Mouse (Mus musculus) heart, embryonic 16.5 days (tissue): Measurements from ENCODE around the gene 3110001I22Rik. TPM values are rescaled to one million over a fixed set of nuclear protein-coding genes. Genes with fewer than 3 reads are reported as not detected.
"Not testable (repeated sequence)": the region's sequence is repeated elsewhere in the genome, so short reads cannot be mapped to it uniquely, and the experiment has no call there.

Source experiments
- ATAC-seq: fragments of 200-750 bp; cut with Nextera tagmentation; replicated peaks from 2 replicates; pipeline ENCODE4 v1.8.0; 2017; ENCODE audit warnings: moderate number of reproducible peaks; ENCODE audit not compliant: insufficient read depth, low FRiP score; ENCODE audit errors: extremely low read depth
- H3K27ac ChIP-seq: fragments of 300-500 bp; sonication (generic); 2 replicates; pipeline ENCODE4 v1.5.1; 2014; ENCODE audit warnings: mild to moderate bottlenecking, low read length, control low read depth, moderate library complexity
- H3K27me3 ChIP-seq: fragments of 300-500 bp; sonication (generic); 2 replicates; pipeline ENCODE4 v1.6.1; 2014; ENCODE audit warnings: low read length, mixed read lengths; ENCODE audit not compliant: control insufficient read depth, insufficient read depth
- H3K36me3 ChIP-seq: fragments of 300-500 bp; sonication (generic); 2 replicates; pipeline ENCODE4 v1.6.1; 2014; ENCODE audit not compliant: control insufficient read depth, insufficient read depth
- H3K4me1 ChIP-seq: fragments of 300-500 bp; sonication (generic); 2 replicates; pipeline ENCODE4 v1.6.1; 2014; ENCODE audit warnings: low read length, mixed read lengths; ENCODE audit not compliant: control insufficient read depth, insufficient read depth
- H3K4me2 ChIP-seq: fragments of 300-500 bp; sonication (generic); 2 replicates; pipeline ENCODE4 v1.6.1; 2014; ENCODE audit warnings: low read depth, mild to moderate bottlenecking, control low read depth, low read length
- H3K4me3 ChIP-seq: fragments of 300-500 bp; sonication (generic); 2 replicates; pipeline ENCODE4 v1.5.1; 2014; ENCODE audit warnings: mild to moderate bottlenecking, control low read depth, low read length
- H3K9ac ChIP-seq: fragments of 300-500 bp; sonication (generic); 2 replicates; pipeline ENCODE4 v1.6.1; 2014; ENCODE audit warnings: low read length, control low read depth
- H3K9me3 ChIP-seq: fragments of 300-500 bp; sonication (generic); replicated peaks from 2 replicates; pipeline ENCODE4 v1.6.1; 2016; ENCODE audit warnings: low read length; ENCODE audit not compliant: control insufficient read depth
- WGBS: fragments of 180-500 bp; shearing (Covaris S2); extraction: QIAGEN DNeasy Blood & Tissue Kit; methylation state at CpG from one replicate; pipeline ENCODE4 v1.1.7; 2014; 5-methylcytosine and 5-hydroxymethylcytosine counted together
- polyA plus RNA-seq: library from polyadenylated mRNA; unstranded; fragments of >200 nt; fragmentation: Nextera tagmentation; extraction: Ambion mirVana; gene quantifications from 2 replicates; pipeline ENCODE4 v1.2.1, GENCODE M21; 2015

The 3110001I22Rik gene
- polyA plus RNA-seq = 2.9 and 3.5 TPM in 2 replicates

DNA sequence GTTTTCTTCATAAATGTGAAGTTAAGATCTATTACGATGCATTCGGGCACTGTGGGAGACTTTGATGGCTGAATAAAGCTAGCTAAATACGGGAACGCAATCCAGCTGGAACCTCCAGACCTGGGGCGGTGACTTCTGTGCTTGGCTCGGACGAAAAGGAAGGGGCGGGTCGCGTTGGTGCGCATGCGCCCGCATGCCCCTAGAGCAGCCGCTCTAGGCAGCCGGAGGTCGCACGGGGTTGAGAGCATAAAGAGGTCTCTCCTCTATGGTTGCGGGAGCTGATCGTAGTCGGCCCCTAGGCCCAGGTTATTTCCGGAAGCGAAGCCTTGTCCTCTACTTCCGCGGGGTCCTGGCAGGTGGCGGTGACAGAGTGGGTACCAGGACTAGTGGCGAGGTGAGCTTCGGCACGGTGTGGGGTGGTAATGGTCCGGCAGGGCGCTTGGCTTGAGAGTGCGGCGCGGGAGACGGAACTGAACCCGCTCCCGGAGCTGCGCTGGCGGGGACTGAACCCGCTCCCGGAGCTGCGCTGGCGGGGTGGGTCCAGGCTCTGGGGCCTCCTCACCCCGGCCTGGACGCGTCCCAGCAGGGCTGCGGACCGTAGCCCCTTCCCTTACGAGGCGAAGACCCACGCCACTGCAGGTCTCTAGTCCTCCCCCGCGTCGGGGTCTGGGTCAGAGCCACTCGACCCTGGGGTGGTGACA, at the start of gene 3110001I22Rik, which contains the start of gene Bfar:
Gene 3110001I22Rik (plus strand): TSS at position 245 of the 701 bp plus-strand sequence.
Gene Bfar (plus strand): TSS at position 174 of the 701 bp plus-strand sequence.
- peak within 1 kb of the TSS; percentile 72 for H3K4me2 ChIP-seq
- no peaks in the 10 kb centered on the region for H3K27me3 ChIP-seq
- peak within 1 kb of the TSS; percentile 94 for H3K27ac ChIP-seq
- H3K9me3 ChIP-seq = no peaks in the 10 kb centered on the region
- H3K4me1 ChIP-seq = peaks cover 15% of the 10 kb centered on the region
- peak; percentile 93 for ATAC-seq
- H3K36me3 ChIP-seq = peaks cover 3% of the 10 kb centered on the region
- H3K4me3 ChIP-seq = peak within 1 kb of the TSS; percentile 63
- under 1% methylated on average over 54 of the region's 54 CpGs for WGBS
- H3K9ac ChIP-seq = peak within 1 kb of the TSS; percentile 92

DNA sequence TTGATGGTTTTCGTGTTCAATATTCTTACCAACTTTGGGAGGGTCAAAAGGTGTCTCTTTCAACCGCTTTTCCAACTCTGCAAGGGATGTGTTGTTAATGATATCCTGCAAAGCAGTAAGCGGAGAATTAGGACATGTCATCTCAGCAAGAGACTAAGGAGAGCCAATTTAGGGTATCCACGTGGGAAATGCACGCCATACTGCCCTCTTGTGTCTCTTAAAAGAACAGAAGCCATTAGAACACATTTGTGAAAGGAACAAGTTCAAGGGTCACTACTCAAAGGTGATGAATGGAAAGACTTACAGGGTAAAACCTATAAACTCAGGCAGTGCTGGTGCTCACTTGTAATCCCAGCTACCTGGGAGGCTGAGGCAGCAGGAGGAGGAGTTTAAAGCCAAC, 43.4 kb upstream of the 3110001I22Rik start:
- no peak overlapping the region for H3K4me2 ChIP-seq
- no peak overlapping the region for H3K27ac ChIP-seq
- 51% methylated on average over 5 of the region's 5 CpGs for WGBS
- no peak for ATAC-seq
- no peaks in the 10 kb centered on the region for H3K27me3 ChIP-seq
- H3K9ac ChIP-seq = no peak overlapping the region
- H3K4me1 ChIP-seq = no peaks in the 10 kb centered on the region
- H3K36me3 ChIP-seq = peaks cover 66% of the 10 kb centered on the region
- H3K9me3 ChIP-seq = peaks cover 4% of the 10 kb centered on the region; the same call in 1 of the 2 replicates
- no peak overlapping the region for H3K4me3 ChIP-seq

- not testable (repeated sequence) for H3K9ac ChIP-seq, H3K4me1 ChIP-seq, H3K9me3 ChIP-seq, ATAC-seq, H3K4me2 ChIP-seq, H3K27me3 ChIP-seq, H3K27ac ChIP-seq, H3K4me3 ChIP-seq
- WGBS = 59% methylated on average over 2 of the region's 2 CpGs
- peaks cover 20% of the 10 kb centered on the region for H3K36me3 ChIP-seq
These were observed 33.5 kb upstream of the 3110001I22Rik start for GRCm38 (mm10) chr16:13638198-13638597.

GRCm38 (mm10) chr16:13639508-13639907, 32.2 kb upstream of the 3110001I22Rik start:
- Histone ChIP-seq H3K9me3 (no peaks in the 10 kb centered on the region), H3K4me3 (no peak overlapping the region), H3K36me3 (peaks cover 12% of the 10 kb centered on the region), H3K27ac (no peak overlapping the region), H3K9ac (no peak overlapping the region), H3K4me1 (no peaks in the 10 kb centered on the region), H3K4me2 (no peak overlapping the region), H3K27me3 (no peaks in the 10 kb centered on the region)
- WGBS = 75% methylated on average over 5 of the region's 5 CpGs
- ATAC-seq = no peak

GRCm38 (mm10) chr16:13640064-13640463, 31.7 kb upstream of the 3110001I22Rik start:
- H3K4me1 ChIP-seq = no peaks in the 10 kb centered on the region
- peaks cover 12% of the 10 kb centered on the region for H3K36me3 ChIP-seq
- H3K9me3 ChIP-seq = no peaks in the 10 kb centered on the region
- H3K4me2 ChIP-seq = no peak overlapping the region
- no peak overlapping the region for H3K9ac ChIP-seq
- H3K27me3 ChIP-seq = no peaks in the 10 kb centered on the region
- H3K27ac ChIP-seq = no peak overlapping the region
- no peak overlapping the region for H3K4me3 ChIP-seq
- 73% methylated on average over 7 of the region's 7 CpGs for WGBS
- no peak for ATAC-seq

DNA sequence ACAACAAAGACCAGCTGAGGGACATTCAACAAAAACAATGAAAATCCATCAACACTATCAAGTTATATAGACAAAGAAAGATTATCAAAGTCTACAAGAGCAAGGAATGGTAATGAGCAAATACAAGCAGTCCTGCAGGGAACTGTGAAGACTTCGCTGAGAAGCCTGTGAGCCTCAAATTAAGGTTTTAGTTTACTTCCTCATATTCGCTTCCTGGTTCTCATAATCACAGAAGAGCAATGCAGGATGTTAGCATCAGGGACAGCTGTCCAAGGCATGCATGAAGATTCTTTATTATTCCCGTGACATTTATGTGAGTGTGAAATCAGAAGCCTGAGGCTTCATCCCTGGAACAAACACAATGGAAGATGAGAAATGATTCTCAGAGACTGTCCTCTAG, 27.3 kb upstream of the 3110001I22Rik start:
- Histone ChIP-seq H3K9ac (no peak overlapping the region), H3K27ac (no peak overlapping the region), H3K36me3 (peaks cover 14% of the 10 kb centered on the region), H3K4me1 (no peaks in the 10 kb centered on the region), H3K27me3 (no peaks in the 10 kb centered on the region), H3K9me3 (no peaks in the 10 kb centered on the region), H3K4me3 (no peak overlapping the region), H3K4me2 (no peak overlapping the region)
- 83% methylated on average over 3 of the region's 3 CpGs for WGBS
- ATAC-seq = no peak

DNA sequence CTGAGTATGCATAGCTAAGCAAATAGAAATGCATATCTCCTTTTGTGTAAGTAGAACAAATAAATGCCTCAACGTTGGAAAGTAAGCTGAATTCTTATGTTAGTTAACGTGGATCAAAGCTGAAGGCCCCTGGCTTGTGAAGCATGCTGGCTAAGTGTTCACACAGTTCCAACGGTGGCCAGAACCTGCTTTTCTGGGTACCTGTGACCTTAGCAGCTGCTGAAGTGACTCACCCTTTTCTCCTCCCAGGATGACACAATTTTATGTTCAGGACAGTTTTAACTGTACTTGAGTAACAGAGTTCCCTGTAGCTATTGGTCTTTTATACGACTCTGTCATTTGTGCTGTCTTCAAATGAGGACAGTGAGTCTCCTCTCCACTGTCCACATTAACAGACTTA, 25.8 kb upstream of the 3110001I22Rik start:
- no peaks in the 10 kb centered on the region for H3K27me3 ChIP-seq
- WGBS = 85% methylated on average over 4 of the region's 4 CpGs
- H3K9me3 ChIP-seq = no peaks in the 10 kb centered on the region
- no peaks in the 10 kb centered on the region for H3K4me1 ChIP-seq
- H3K4me2 ChIP-seq = no peak overlapping the region
- no peak for ATAC-seq
- H3K9ac ChIP-seq = no peak overlapping the region
- no peak overlapping the region for H3K27ac ChIP-seq
- no peak overlapping the region for H3K4me3 ChIP-seq
- peaks cover 26% of the 10 kb centered on the region for H3K36me3 ChIP-seq

DNA sequence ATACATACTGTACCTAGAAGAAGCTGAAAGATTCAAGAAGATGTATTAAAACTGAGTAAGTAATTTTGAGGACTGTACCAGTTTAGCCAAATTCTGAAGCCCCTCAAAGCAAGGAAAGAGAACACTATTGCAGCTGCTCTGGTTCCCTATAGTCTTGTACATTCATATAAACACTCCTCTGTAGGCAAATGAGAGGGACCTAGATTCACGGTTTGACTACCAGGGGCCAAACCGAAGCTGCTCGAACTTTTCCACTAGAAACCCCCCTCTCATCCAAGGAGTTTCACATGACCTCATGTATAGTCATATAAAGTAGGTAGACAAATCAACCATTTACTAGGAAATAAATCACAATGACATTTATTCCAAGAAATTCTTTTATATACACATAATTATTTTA, 12.8 kb upstream of the 3110001I22Rik start:
- ATAC-seq = no peak
- Histone ChIP-seq H3K27me3 (no peaks in the 10 kb centered on the region), H3K4me3 (no peak overlapping the region), H3K9me3 (no peaks in the 10 kb centered on the region), H3K4me2 (no peak overlapping the region), H3K27ac (no peak overlapping the region), H3K9ac (no peak overlapping the region), H3K36me3 (peaks cover 41% of the 10 kb centered on the region), H3K4me1 (no peaks in the 10 kb centered on the region)
- WGBS = 92% methylated on average over 3 of the region's 3 CpGs

DNA sequence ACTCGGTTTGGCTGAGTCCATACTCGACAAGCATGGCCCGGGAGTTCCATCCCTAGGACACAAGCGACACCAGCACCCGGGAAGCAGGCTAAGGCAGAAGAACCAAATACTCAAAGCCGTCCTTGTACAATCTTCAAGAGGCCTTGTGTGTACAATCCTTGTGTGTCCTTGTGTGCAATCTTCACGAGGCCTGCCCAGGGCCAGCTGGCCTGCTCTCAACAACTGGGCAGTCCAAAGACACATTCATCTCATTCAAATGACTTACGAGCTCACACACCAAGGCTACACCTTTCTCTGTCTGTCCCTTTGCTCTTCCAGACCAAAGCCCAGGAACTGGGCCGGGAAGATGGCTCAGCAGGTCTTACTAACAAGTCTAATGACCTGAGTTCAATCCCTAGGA, 11.0 kb upstream of the 3110001I22Rik start:
- 94% methylated on average over 9 of the region's 9 CpGs for WGBS

More for the DNA sequence above, 11.0 kb upstream of the 3110001I22Rik start:
- H3K27ac ChIP-seq = no peak overlapping the region
- H3K9me3 ChIP-seq = no peaks in the 10 kb centered on the region
- H3K4me2 ChIP-seq = no peak overlapping the region
- peaks cover 39% of the 10 kb centered on the region for H3K36me3 ChIP-seq
- no peaks in the 10 kb centered on the region for H3K27me3 ChIP-seq
- no peak overlapping the region for H3K9ac ChIP-seq
- no peak for ATAC-seq
- H3K4me3 ChIP-seq = no peak overlapping the region
- no peaks in the 10 kb centered on the region for H3K4me1 ChIP-seq
